Mouse (Mus musculus): ENCODE results near the gene Nanog.
"Not testable (repeated sequence)": the region's sequence is repeated elsewhere in the genome, so short reads cannot be mapped to it uniquely, and the experiment has no call there.

Gene Nanog

DNA sequence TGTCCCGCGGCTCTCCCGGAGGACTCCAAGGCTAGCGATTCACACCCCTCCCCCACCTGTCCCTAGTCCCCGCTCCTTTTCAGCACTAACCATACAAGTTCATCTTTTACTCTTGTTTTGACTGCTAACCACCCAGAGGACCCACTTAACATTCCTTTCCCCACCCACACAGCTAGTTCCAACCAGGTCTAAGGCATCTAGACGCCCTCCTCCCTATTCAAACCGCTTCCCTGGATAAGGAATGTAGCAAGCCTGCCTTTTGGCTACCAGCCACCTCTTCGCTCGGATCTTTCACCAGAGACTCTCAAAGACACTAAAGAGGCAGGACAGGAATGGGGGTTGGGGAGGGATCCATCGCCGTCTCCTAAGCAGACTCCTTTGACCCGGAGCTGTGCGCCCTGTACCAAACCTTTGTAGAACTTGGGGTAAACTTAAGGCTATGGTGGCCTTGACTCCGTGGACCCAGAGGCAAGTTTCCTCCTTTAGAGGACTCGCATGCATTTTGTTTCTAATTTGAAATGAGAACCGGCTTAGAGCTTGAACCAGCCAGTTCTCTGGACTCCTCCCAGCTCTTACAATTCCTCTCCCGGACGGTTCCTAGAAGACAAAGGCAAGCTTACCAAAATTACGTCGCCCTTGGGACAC, 4.7 kb upstream of the Nanog start:
- peak; percentile 25 for DNase-seq (ENCODE audit: low read depth, low spot score)

- DNase-seq (ENCODE audit: low read depth, low spot score): no peak
Observed at GRCm38 (mm10) chr6:122703251-122703650, 4.0 kb upstream of the Nanog start.

- no peak for DNase-seq (ENCODE audit: low read depth, low spot score)
Observed at GRCm38 (mm10) chr6:122703706-122704105, 3.6 kb upstream of the Nanog start.

GRCm38 (mm10) chr6:122706337-122706840, 900 bp upstream of the Nanog start:
- DNase-seq (ENCODE audit: low read depth, low spot score): no peak

DNA sequence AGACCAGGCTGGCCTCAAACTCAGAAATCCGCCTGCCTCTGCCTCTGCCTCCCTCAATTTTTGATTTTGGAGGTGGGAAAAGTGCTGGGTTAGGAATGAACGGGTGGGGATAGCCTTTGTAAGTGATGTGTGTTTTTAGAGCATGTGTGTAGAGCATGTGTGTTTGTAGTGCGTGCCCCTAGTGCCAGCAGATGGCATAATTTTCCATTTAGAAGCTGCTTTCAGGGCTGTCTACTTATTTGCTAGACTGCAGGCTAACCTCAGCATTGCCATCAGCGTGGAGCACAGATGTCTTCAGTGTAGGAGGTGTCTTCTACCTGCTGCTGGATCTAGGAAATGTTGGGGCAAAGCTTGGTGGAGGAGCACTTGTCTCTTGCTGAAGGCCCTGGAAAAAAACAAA, 1.5 kb downstream of the Nanog start:
- DNase-seq (ENCODE audit: low read depth, low spot score): no peak

- no peak for DNase-seq (ENCODE audit: low read depth, low spot score)
Observed at GRCm38 (mm10) chr6:122711455-122711854, 4.2 kb downstream of the Nanog start.

DNA sequence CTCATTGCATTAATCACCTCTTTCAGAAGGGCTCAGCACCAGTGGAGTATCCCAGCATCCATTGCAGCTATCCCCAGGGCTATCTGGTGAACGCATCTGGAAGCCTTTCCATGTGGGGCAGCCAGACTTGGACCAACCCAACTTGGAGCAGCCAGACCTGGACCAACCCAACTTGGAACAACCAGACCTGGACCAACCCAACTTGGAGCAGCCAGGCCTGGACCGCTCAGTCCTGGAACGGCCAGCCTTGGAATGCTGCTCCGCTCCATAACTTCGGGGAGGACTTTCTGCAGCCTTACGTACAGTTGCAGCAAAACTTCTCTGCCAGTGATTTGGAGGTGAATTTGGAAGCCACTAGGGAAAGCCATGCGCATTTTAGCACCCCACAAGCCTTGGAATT, 5.8 kb downstream of the Nanog start:
- not testable (repeated sequence) for DNase-seq (ENCODE audit: low read depth, low spot score)

- DNase-seq (ENCODE audit: low read depth, low spot score): no peak
Observed at GRCm38 (mm10) chr6:122714707-122715365, 7.5 kb downstream of the Nanog start.

- no peak for DNase-seq (ENCODE audit: low read depth, low spot score)
Observed at GRCm38 (mm10) chr6:122715886-122716285, 8.6 kb downstream of the Nanog start.

- DNase-seq (ENCODE audit: low read depth, low spot score): not testable (repeated sequence)
Observed at GRCm38 (mm10) chr6:122718224-122718623, 10.9 kb downstream of the Nanog start.

DNA sequence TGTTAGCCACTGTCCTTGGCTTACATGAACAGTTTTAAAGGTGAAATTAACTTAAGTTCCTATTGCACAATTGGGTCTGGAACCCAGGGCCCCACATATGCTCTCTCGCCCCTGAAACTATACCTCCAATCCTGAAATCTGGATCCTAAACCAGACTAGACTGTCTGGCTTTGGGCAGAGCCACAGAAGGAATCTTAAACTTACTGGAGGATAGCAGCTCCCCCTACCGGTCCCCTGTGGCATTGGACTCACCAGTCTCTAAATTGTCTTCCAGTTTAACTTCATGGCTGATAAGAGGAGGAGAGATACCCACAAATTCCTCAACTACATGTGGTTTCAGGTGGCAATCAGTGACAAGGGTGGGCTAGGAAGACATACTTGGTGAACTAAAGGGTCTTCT, 12.7 kb downstream of the Nanog start:
- DNase-seq (ENCODE audit: low read depth, low spot score): peak; percentile 45

- peak; percentile 79 for DNase-seq (ENCODE audit: low read depth, low spot score)
Observed at GRCm38 (mm10) chr6:122739952-122740351, 32.7 kb downstream of the Nanog start.

- DNase-seq (ENCODE audit: low read depth, low spot score): no peak
Observed at GRCm38 (mm10) chr6:122741460-122742227, 34.4 kb downstream of the Nanog start.

- DNase-seq (ENCODE audit: low read depth, low spot score): peak; percentile 48
Observed at GRCm38 (mm10) chr6:122742228-122742899, 35.1 kb downstream of the Nanog start.

- no peak for DNase-seq (ENCODE audit: low read depth, low spot score)
Observed at GRCm38 (mm10) chr6:122743353-122743752, 36.1 kb downstream of the Nanog start.

GRCm38 (mm10) chr6:122744505-122745249, 37.4 kb downstream of the Nanog start:
- no peak for DNase-seq (ENCODE audit: low read depth, low spot score)

DNA sequence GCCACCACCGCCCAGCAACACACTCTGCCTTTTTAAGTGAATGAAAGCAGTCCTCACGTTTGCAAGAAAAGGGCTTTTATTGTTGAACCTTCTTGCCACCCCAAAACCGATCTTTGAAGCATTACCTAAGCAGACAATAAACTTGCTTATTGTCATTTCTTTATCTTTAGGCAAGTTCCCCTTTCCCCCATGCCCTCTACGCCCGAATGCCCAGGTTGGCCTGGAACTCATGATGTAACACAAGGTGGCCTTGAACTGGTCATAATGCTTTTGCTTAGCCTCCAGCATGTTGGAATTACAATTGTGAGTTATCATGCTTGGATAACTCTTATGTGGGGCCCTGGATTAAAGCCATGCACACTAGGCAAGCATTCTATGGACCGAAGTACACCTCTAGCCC, 43.3 kb downstream of the Nanog start:
- DNase-seq (ENCODE audit: low read depth, low spot score): no peak

- no peak for DNase-seq (ENCODE audit: low read depth, low spot score)
Observed at GRCm38 (mm10) chr6:122755913-122756312, 48.6 kb downstream of the Nanog start.

DNA sequence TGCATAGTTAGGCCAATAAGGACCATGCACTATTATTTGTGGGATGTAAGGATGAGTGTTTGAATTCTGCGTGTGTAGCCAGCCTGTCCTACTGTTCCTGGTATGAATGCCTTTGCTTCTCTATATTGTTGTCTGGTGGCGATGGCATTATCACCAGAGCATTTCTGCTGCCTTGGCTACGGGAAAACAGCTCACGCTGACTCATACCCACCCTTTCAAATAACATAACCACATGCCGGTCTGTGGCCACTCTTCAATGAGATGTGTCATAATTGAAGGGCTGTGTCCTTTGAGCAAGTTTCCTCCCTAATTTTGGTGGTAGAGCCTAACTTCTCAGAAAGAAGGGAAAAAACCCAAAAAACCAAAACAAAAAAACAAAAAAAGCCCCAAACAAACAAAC, 51.4 kb downstream of the Nanog start:
- no peak for DNase-seq (ENCODE audit: low read depth, low spot score)

GRCm38 (mm10) chr6:122761011-122761599, 53.8 kb downstream of the Nanog start:
- DNase-seq (ENCODE audit: low read depth, low spot score): peak; percentile 74

GRCm38 (mm10) chr6:122761901-122762300, 54.6 kb downstream of the Nanog start:
- DNase-seq (ENCODE audit: low read depth, low spot score): no peak
